Mouse (Mus musculus) brain, embryonic 14.5 days (tissue): ENCODE measurements around the gene Zdhhc18. TPM values are rescaled to one million over a fixed set of nuclear protein-coding genes. Genes with fewer than 3 reads are reported as not detected.

Experiments used
- DNase-seq: peaks from one replicate; pipeline ENCODE4 v3.0.0-alpha.2; 2011; ENCODE audit warnings: low read depth
- CTCF ChIP-seq: fragments of 200-500 bp; IDR thresholded peaks from 2 replicates; pipeline ENCODE4 v1.5.1; 2012; ENCODE audit warnings: inconsistent platforms, mild to moderate bottlenecking, moderate library complexity, borderline replicate concordance; ENCODE audit not compliant: insufficient read depth, insufficient read length; ENCODE audit errors: extremely low read depth
- POLR2A ChIP-seq: fragments of 200-500 bp; IDR thresholded peaks from 2 replicates; pipeline ENCODE4 v1.6.1; 2012; ENCODE audit warnings: mild to moderate bottlenecking, inconsistent platforms, borderline replicate concordance; ENCODE audit not compliant: poor library complexity, insufficient read depth, insufficient read length, severe bottlenecking; ENCODE audit errors: extremely low read depth
- polyA plus RNA-seq: library from polyadenylated mRNA; depleted of rRNA; stranded (reverse); fragments of >200 nt; gene quantifications from 2 replicates; pipeline ENCODE4 v1.2.3, GENCODE M21; 2012; rRNA removed

Zdhhc18 gene
- polyA plus RNA-seq, 1 experiment, result 39.9 TPM

DNA sequence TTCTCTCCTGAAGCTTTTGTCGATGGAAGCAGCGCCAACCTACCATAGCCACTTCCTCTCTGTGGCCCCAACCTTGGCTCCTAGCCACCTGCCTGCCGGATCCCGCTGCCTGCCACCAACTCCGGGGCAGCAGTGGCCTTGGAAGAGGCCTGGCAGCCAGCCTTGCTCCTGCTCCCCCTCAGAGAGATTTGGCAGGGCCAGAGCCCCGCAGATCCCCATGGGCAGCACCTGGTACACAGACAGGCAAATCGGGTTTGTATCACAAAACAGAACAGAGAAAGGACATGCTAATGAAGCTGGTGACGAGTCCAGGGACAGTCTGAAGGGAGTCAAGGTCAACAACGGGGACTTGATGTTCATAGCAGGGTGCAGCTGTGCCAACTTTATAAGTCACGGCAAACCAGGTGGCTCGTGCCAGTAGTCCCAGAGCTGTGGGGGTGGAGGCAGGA is 86.8 kb downstream of the Zdhhc18 start:
- peak; percentile 55 for DNase-seq
- TF ChIP-seq CTCF (no peak), POLR2A (no peak)

- DNase-seq, result no peak
- no peak for TF ChIP-seq POLR2A
- TF ChIP-seq CTCF, result no peak
Observed at GRCm38 (mm10) chr4:133561622-133562021, 88.3 kb downstream of the Zdhhc18 start.

DNA sequence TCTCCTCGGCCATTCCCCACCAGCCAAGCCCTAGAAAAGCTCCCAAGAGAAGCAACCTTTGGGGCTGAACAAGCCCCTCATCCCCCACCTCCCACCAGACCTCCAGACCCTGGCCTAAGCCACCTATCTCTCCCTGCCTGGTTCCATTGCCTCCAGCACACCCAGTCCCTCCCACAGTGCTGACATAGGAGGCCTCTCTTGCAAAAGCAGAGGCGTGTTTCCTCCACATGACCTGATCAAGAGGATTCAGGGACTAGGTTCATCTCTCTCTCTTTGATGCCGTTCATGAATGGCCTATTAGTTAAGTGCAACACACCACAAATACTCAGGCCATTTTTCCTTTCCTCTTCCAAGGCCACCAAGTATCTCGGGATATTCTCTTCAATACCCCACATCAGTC is 90.1 kb downstream of the Zdhhc18 start:
- TF ChIP-seq CTCF (no peak), POLR2A (no peak)

DNA sequence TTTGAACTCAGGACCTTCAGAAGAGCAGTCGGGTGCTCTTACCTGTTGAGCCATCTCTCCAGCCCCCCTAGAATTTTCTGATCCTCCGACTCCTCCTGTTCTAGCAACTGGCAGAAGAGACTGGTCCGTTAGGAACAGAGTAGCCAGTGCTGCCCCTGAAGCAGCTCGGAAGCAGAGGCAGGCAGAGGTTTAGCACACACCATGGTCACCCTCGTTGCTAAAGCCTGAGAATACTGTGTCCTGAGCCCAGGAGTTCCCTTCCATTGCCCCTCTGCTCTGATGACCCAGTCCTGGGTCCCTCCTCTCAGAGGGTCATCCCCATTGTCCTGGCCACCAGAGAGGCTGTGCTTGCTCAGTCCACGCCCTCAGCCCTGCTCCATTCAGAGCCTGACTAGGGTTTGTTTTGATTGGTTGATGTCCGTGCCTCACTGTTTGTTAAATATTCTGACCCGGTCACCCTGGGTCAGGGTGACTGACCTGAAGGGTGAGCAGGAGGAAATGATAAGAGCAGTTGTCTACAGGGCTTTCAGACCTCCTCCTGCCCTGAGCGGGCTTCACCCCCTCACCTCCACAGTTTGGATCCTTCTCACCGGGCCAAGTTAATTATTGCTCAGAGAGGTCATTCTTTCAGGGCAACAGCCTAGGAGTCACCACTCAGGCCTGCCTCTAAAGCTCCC is 92.8 kb downstream of the Zdhhc18 start:
- TF ChIP-seq CTCF (no peak), POLR2A (no peak)

More for the DNA sequence above, 90.1 kb downstream of the Zdhhc18 start:
- no peak for DNase-seq

More for the DNA sequence above, 92.8 kb downstream of the Zdhhc18 start:
- no peak for DNase-seq

Other genes with a start within 250 kb of the Zdhhc18 start
- gene Tent5b, start 170.0 kb downstream of the Zdhhc18 start, polyA plus RNA-seq, result 0.19 and 0.45 TPM in 2 replicates
- 6.6 and 8.2 TPM in 2 replicates for gene Trnp1, start 151.6 kb downstream of the Zdhhc18 start, polyA plus RNA-seq
- gene Kdf1, start 131.2 kb downstream of the Zdhhc18 start, polyA plus RNA-seq, result 0.40 and 0.51 TPM in 2 replicates
- gene Nudc, start 104.2 kb downstream of the Zdhhc18 start, polyA plus RNA-seq, result 119 and 167 TPM in 2 replicates
- not detected in 2 replicates for gene Nr0b2, start 96.8 kb downstream of the Zdhhc18 start, polyA plus RNA-seq
- gene Gpatch3, start 75.4 kb downstream of the Zdhhc18 start, polyA plus RNA-seq, result 5.9 and 7.5 TPM in 2 replicates
- gene Gpn2, start 65.8 kb downstream of the Zdhhc18 start, polyA plus RNA-seq, result 37.7 and 56.8 TPM in 2 replicates
- 10.0 and 11.9 TPM in 2 replicates for gene Sfn, start 48.0 kb downstream of the Zdhhc18 start, polyA plus RNA-seq
- 11.7 and 12.8 TPM in 2 replicates for gene Pigv, start 22.5 kb upstream of the Zdhhc18 start, polyA plus RNA-seq
- gene Arid1a, start 106.6 kb upstream of the Zdhhc18 start, polyA plus RNA-seq, result 75.4 and 121 TPM in 2 replicates
- 15.8 and 20.1 TPM in 2 replicates for gene Rps6ka1, start 237.6 kb upstream of the Zdhhc18 start, polyA plus RNA-seq